In genomic region chr9:35059881-35060280, GRCm38 (mm10) we compare ENCODE assay signal across 13 mouse cellular contexts. TPM values are rescaled to one million over a fixed set of nuclear protein-coding genes. Genes with fewer than 3 reads are reported as not detected.
A peak's percentile ranks its signal among the peaks of the same experiment; 100 is the strongest.
DNase-seq lines count a peak whose midpoint lies in the region; ATAC-seq and TF ChIP-seq lines count a peak whose summit lies in the region.
"Had no signal": no experiment of that assay in that cellular context is flagged by ENCODE, and none has a peak within 500 bp of the region (broad histone marks: within the 10 kb centered on the region; RNA-seq: fewer than 3 reads in every experiment).

No protein-coding gene starts in this region.

- H3K27me3 ChIP-seq in heart, adult 2 months (ENCODE audit: control insufficient read depth, insufficient read depth, low read length) = no peaks in the 10 kb centered on the region
- no peaks in the 10 kb centered on the region for H3K27me3 ChIP-seq in liver, postnatal 0 days (ENCODE audit: insufficient read depth, low read length)
- H3K27me3 ChIP-seq in liver, embryonic 11.5 days (replicated peaks; ENCODE audit: control insufficient read depth, insufficient read depth, low read length) = no peaks in the 10 kb centered on the region
- H3K27me3 ChIP-seq: limb, embryonic 15.5 days had no signal

- ATAC-seq in liver, postnatal 0 days = no peak
- ATAC-seq in liver, embryonic 11.5 days (replicated peaks; ENCODE audit: low FRiP score) = no peak
- peak; percentile 46 for ATAC-seq in megakaryocyte progenitor cell, adult 5-6 weeks (replicated peaks; ENCODE audit: poor library complexity)
- ATAC-seq: activated CD4-positive, CD25-positive, alpha-beta regulatory T cell, adult 4 months had no signal

- H3K4me2 ChIP-seq in liver, postnatal 0 days (ENCODE audit: low read depth, low read length) = no peak overlapping the region
- H3K4me2 ChIP-seq in liver, embryonic 11.5 days = no peak overlapping the region
- H3K4me2 ChIP-seq: limb, embryonic 15.5 days had no signal

- H3K36me3 ChIP-seq in heart, adult 2 months (ENCODE audit: control insufficient read depth, insufficient read depth, low read length) = peaks cover 10% of the 10 kb centered on the region
- peaks cover 2% of the 10 kb centered on the region; the same call in 1 of the 2 replicates for H3K36me3 ChIP-seq in liver, postnatal 0 days (replicated peaks; ENCODE audit: insufficient read depth, low read length)
- no peaks in the 10 kb centered on the region; the same call in 1 of the 2 replicates for H3K36me3 ChIP-seq in liver, embryonic 11.5 days (ENCODE audit: control insufficient read depth, insufficient read depth, low read length)

- H3K79me2 ChIP-seq in heart, adult 2 months (replicated peaks; ENCODE audit: control insufficient read depth, insufficient read depth, low read length) = 0 out of 2 replicates have a peak, but pooled peaks cover 2% of the 10 kb centered on the region

- H3K4me3 ChIP-seq in heart, adult 2 months = no peak overlapping the region
- H3K4me3 ChIP-seq in liver, postnatal 0 days (ENCODE audit: low read depth, low read length) = no peak overlapping the region
- no peak overlapping the region for H3K4me3 ChIP-seq in liver, embryonic 11.5 days (ENCODE audit: low read depth, low read length)
- H3K4me3 ChIP-seq in bone marrow, adult 2 months (replicated peaks; ENCODE audit: control insufficient read depth, low read depth, low read length) = no peak overlapping the region
- H3K4me3 ChIP-seq: erythroblast, embryonic 14.5 days; limb, embryonic 15.5 days had no signal

- H3K9me3 ChIP-seq in liver, postnatal 0 days (ENCODE audit: low read length) = no peaks in the 10 kb centered on the region
- no peaks in the 10 kb centered on the region for H3K9me3 ChIP-seq in liver, embryonic 11.5 days (ENCODE audit: control insufficient read depth, low read length)
- H3K9me3 ChIP-seq: limb, embryonic 15.5 days had no signal

- no peak for TF ChIP-seq POLR2A in heart, adult 2 months (IDR thresholded peaks at IDR 0.05; ENCODE audit: insufficient read depth, low read depth, low read length)
- TF ChIP-seq POLR2A in bone marrow, adult 2 months (IDR thresholded peaks at IDR 0.05; ENCODE audit: borderline replicate concordance, control insufficient read depth, low read depth, low read length) = no peak

- intact Hi-C loops in heart, adult 2 months (cut with DNase I) = loop anchor here (5.0 kb wide), 1 partner anchor 47 kb away; no protein-coding TSS in a partner anchor

- H3K4me1 ChIP-seq in heart, adult 2 months (ENCODE audit: control insufficient read depth, insufficient read depth, low read length) = peaks cover 17% of the 10 kb centered on the region
- H3K4me1 ChIP-seq in liver, postnatal 0 days (ENCODE audit: insufficient read depth) = peaks cover 40% of the 10 kb centered on the region
- H3K4me1 ChIP-seq in liver, embryonic 11.5 days (replicated peaks; ENCODE audit: control insufficient read depth, insufficient read depth, low read length) = peaks cover 8% of the 10 kb centered on the region
- H3K4me1 ChIP-seq in bone marrow, adult 2 months (ENCODE audit: control insufficient read depth, insufficient read depth, low read length) = peaks cover 6% of the 10 kb centered on the region; the same call in 1 of the 2 replicates

- TF ChIP-seq CTCF in heart, adult 2 months (IDR thresholded peaks at IDR 0.05) = 0 out of 2 replicates have a peak, but pooled peaks have one; percentile 5
- TF ChIP-seq CTCF in liver, postnatal 0 days (IDR thresholded peaks at IDR 0.05; ENCODE audit: low read depth) = peak; percentile 23; the same call in 1 of the 2 replicates
- peak; percentile 45; the same call in 1 of the 2 replicates for TF ChIP-seq CTCF in bone marrow, adult 2 months (IDR thresholded peaks at IDR 0.05; ENCODE audit: control insufficient read depth, insufficient read depth, low read length)

- H3K9ac ChIP-seq in heart, adult 2 months (ENCODE audit: low read depth, low read length) = no peak overlapping the region
- no peak overlapping the region for H3K9ac ChIP-seq in liver, postnatal 0 days (replicated peaks)
- H3K9ac ChIP-seq in liver, embryonic 11.5 days (ENCODE audit: low read depth, low read length) = no peak overlapping the region
- H3K9ac ChIP-seq: forebrain, postnatal 0 days; limb, embryonic 15.5 days had no signal

- peak in 1 of 2 experiments; percentile 18 for DNase-seq in heart, adult 2 months
- no peak for DNase-seq in heart, postnatal 4 days
- peak; percentile 16 for DNase-seq in liver, postnatal 0 days
- DNase-seq in liver, embryonic 11.5 days (ENCODE audit: low spot score) = no peak
- no peak for DNase-seq in right cerebral cortex, postnatal 36 days (ENCODE audit: low spot score in 2 of 2)
- DNase-seq: cerebellum, adult 8-10 months; forebrain, postnatal 0 days; midbrain, embryonic 14.5 days had no signal

- 85% methylated on average over 5 of the region's 5 CpGs for WGBS in heart, adult 2 months
- 71% methylated on average over 5 of the region's 5 CpGs for WGBS in liver, postnatal 0 days (ENCODE audit: insufficient replicate concordance)
- 74% methylated on average over 5 of the region's 5 CpGs for WGBS in liver, embryonic 11.5 days
- WGBS in bone marrow, adult 2 months = 46% methylated on average over 5 of the region's 5 CpGs

- no peak overlapping the region for H3K27ac ChIP-seq in heart, adult 2 months
- no peak overlapping the region for H3K27ac ChIP-seq in liver, postnatal 0 days (ENCODE audit: low read depth)
- no peak overlapping the region for H3K27ac ChIP-seq in liver, embryonic 11.5 days (ENCODE audit: low read depth, low read length)
- H3K27ac ChIP-seq in bone marrow, adult 2 months (ENCODE audit: control insufficient read depth, insufficient read depth, low read depth, low read length, poor library complexity) = no peak overlapping the region
- H3K27ac ChIP-seq: limb, embryonic 15.5 days had no signal

- TF ChIP-seq EP300 in heart, adult 2 months (IDR thresholded peaks at IDR 0.05; ENCODE audit: insufficient read depth, low read depth, low read length) = no peak
- TF ChIP-seq EP300 in liver, postnatal 0 days (IDR thresholded peaks at IDR 0.05; ENCODE audit: low read depth) = no peak

RNA-seq across cellular contexts. Expression of gene St3gal4, which starts 59.2 kb away (rescaled TPM):
- 10 to 100 TPM; 26.1 to 29.5 TPM for total RNA-seq in heart, adult 2 months (2021)
- 8.6 and 11.9 TPM in 2 replicates for polyA plus RNA-seq in heart, adult 2 months (2012; rRNA removed)
- 10 to 100 TPM; 34.4 to 38.0 TPM for total RNA-seq in heart, postnatal 4 days (2021)
- polyA plus RNA-seq in liver, postnatal 0 days (2015; fragmentation: Nextera tagmentation; extraction: Ambion mirVana) = 23.6 and 26.5 TPM in 2 replicates
- 34.8 and 40.1 TPM in 2 replicates for polyA plus RNA-seq in liver, embryonic 11.5 days (2014; fragmentation: Nextera tagmentation; extraction: Ambion mirVana)
- polyA plus RNA-seq in bone marrow, adult 2 months (2011; ENCODE audit: insufficient read depth, insufficient read length, low replicate concordance, missing spikeins) = 32.7 and 54.9 TPM in 2 replicates
- 37.2 and 38.1 TPM in 2 replicates for total RNA-seq in megakaryocyte progenitor cell, adult 5-6 weeks (2015)
- 33.7 and 34.6 TPM in 2 replicates for total RNA-seq in megakaryocyte progenitor cell, adult 5-6 weeks (2017)
